Mouse (Mus musculus): Measurements from ENCODE around the gene Haus4. TPM values are rescaled to one million over a fixed set of nuclear protein-coding genes. Genes with fewer than 3 reads are reported as not detected.

Gene Haus4
- polyA plus RNA-seq, 1 experiment from 2014 or later: 60.9 TPM

- no peaks in the 10 kb centered on the region for H3K9me3 ChIP-seq (ENCODE audit: control insufficient read depth, low read length)
Measured at GRCm38 (mm10) chr14:54557330-54557729, 2.9 kb upstream of the Haus4 start.

GRCm38 (mm10) chr14:54553454-54553974, 902 bp downstream of the Haus4 start:
- H3K36me3 ChIP-seq (ENCODE audit: control insufficient read depth, insufficient read depth, low read length): peaks cover 17% of the 10 kb centered on the region
- H3K9me3 ChIP-seq (ENCODE audit: control insufficient read depth, low read length): no peaks in the 10 kb centered on the region
- peak overlapping the region; percentile 85; the same call in 1 of the 2 replicates for H3K27ac ChIP-seq (ENCODE audit: low read depth, low read length)
- H3K4me2 ChIP-seq (replicated peaks; ENCODE audit: low read depth, low read length): peak overlapping the region; percentile 84
- no peak for ATAC-seq (ENCODE audit: low FRiP score, low TSS enrichment)
- H3K4me1 ChIP-seq (ENCODE audit: control insufficient read depth, insufficient read depth, low read length): peaks cover 7% of the 10 kb centered on the region; the same call in 1 of the 2 replicates
- H3K27me3 ChIP-seq (ENCODE audit: control insufficient read depth, insufficient read depth, low read length): no peaks in the 10 kb centered on the region
- peak overlapping the region; percentile 70 for H3K9ac ChIP-seq (ENCODE audit: low read depth, low read length)
- H3K4me3 ChIP-seq (ENCODE audit: low read length): peak overlapping the region; percentile 58
- WGBS: 1% methylated on average over 21 of the region's 21 CpGs

More at GRCm38 (mm10) chr14:54557330-54557729, 2.9 kb upstream of the Haus4 start:
- H3K4me2 ChIP-seq (replicated peaks; ENCODE audit: low read depth, low read length): no peak overlapping the region
- no peak overlapping the region for H3K9ac ChIP-seq (ENCODE audit: low read depth, low read length)
- H3K27ac ChIP-seq (ENCODE audit: low read depth, low read length): no peak overlapping the region
- 82% methylated on average over 8 of the region's 8 CpGs for WGBS
- H3K36me3 ChIP-seq (ENCODE audit: control insufficient read depth, insufficient read depth, low read length): no peaks in the 10 kb centered on the region
- no peaks in the 10 kb centered on the region for H3K27me3 ChIP-seq (ENCODE audit: control insufficient read depth, insufficient read depth, low read length)
- H3K4me1 ChIP-seq (ENCODE audit: control insufficient read depth, insufficient read depth, low read length): peaks cover 7% of the 10 kb centered on the region; the same call in 1 of the 2 replicates
- no peak overlapping the region for H3K4me3 ChIP-seq (ENCODE audit: low read length)
- no peak for ATAC-seq (ENCODE audit: low FRiP score, low TSS enrichment)

GRCm38 (mm10) chr14:54544703-54545102, 9.7 kb downstream of the Haus4 start:
- H3K9ac ChIP-seq (ENCODE audit: low read depth, low read length): no peak overlapping the region
- no peaks in the 10 kb centered on the region for H3K27me3 ChIP-seq (ENCODE audit: control insufficient read depth, insufficient read depth, low read length)
- no peaks in the 10 kb centered on the region for H3K9me3 ChIP-seq (ENCODE audit: control insufficient read depth, low read length)
- H3K4me3 ChIP-seq (ENCODE audit: low read length): no peak overlapping the region
- H3K4me2 ChIP-seq (replicated peaks; ENCODE audit: low read depth, low read length): no peak overlapping the region
- H3K4me1 ChIP-seq (ENCODE audit: control insufficient read depth, insufficient read depth, low read length): no peaks in the 10 kb centered on the region
- peaks cover 51% of the 10 kb centered on the region for H3K36me3 ChIP-seq (ENCODE audit: control insufficient read depth, insufficient read depth, low read length)
- H3K27ac ChIP-seq (ENCODE audit: low read depth, low read length): no peak overlapping the region
- no peak for ATAC-seq (ENCODE audit: low FRiP score, low TSS enrichment)
- WGBS: 94% methylated on average over 5 of the region's 5 CpGs

- H3K27me3 ChIP-seq (ENCODE audit: control insufficient read depth, insufficient read depth, low read length): no peaks in the 10 kb centered on the region
- WGBS: 44% methylated on average over 11 of the region's 11 CpGs
Measured at GRCm38 (mm10) chr14:54540771-54541170, 13.6 kb downstream of the Haus4 start.

GRCm38 (mm10) chr14:54538580-54538979, 15.8 kb downstream of the Haus4 start:
- Histone ChIP-seq H3K27me3 (ENCODE audit: control insufficient read depth, insufficient read depth, low read length) (no peaks in the 10 kb centered on the region), H3K4me3 (ENCODE audit: low read length) (no peak overlapping the region), H3K9me3 (ENCODE audit: control insufficient read depth, low read length) (no peaks in the 10 kb centered on the region), H3K4me1 (ENCODE audit: control insufficient read depth, insufficient read depth, low read length) (no peaks in the 10 kb centered on the region), H3K4me2 (replicated peaks; ENCODE audit: low read depth, low read length) (no peak overlapping the region), H3K9ac (ENCODE audit: low read depth, low read length) (no peak overlapping the region), H3K27ac (ENCODE audit: low read depth, low read length) (no peak overlapping the region), H3K36me3 (ENCODE audit: control insufficient read depth, insufficient read depth, low read length) (peaks cover 8% of the 10 kb centered on the region)
- ATAC-seq (ENCODE audit: low FRiP score, low TSS enrichment): no peak
- WGBS: 93% methylated on average over 2 of the region's 2 CpGs

More at GRCm38 (mm10) chr14:54540771-54541170, 13.6 kb downstream of the Haus4 start:
- ATAC-seq (ENCODE audit: low FRiP score, low TSS enrichment): 0 out of 2 replicates have a peak, but pooled peaks have one; percentile 57
- H3K36me3 ChIP-seq (ENCODE audit: control insufficient read depth, insufficient read depth, low read length): peaks cover 20% of the 10 kb centered on the region
- H3K4me3 ChIP-seq (ENCODE audit: low read length): no peak overlapping the region
- no peak overlapping the region for H3K9ac ChIP-seq (ENCODE audit: low read depth, low read length)
- no peak overlapping the region for H3K27ac ChIP-seq (ENCODE audit: low read depth, low read length)
- H3K9me3 ChIP-seq (ENCODE audit: control insufficient read depth, low read length): no peaks in the 10 kb centered on the region
- no peaks in the 10 kb centered on the region for H3K4me1 ChIP-seq (ENCODE audit: control insufficient read depth, insufficient read depth, low read length)
- no peak overlapping the region for H3K4me2 ChIP-seq (replicated peaks; ENCODE audit: low read depth, low read length)

GRCm38 (mm10) chr14:54528446-54529111, 25.8 kb downstream of the Haus4 start:
- Histone ChIP-seq H3K9me3 (ENCODE audit: control insufficient read depth, low read length) (no peaks in the 10 kb centered on the region), H3K4me2 (replicated peaks; ENCODE audit: low read depth, low read length) (no peak overlapping the region), H3K9ac (ENCODE audit: low read depth, low read length) (no peak overlapping the region; the same call in 1 of the 2 replicates), H3K27me3 (ENCODE audit: control insufficient read depth, insufficient read depth, low read length) (no peaks in the 10 kb centered on the region), H3K4me1 (ENCODE audit: control insufficient read depth, insufficient read depth, low read length) (peaks cover 12% of the 10 kb centered on the region; the same call in 1 of the 2 replicates), H3K36me3 (ENCODE audit: control insufficient read depth, insufficient read depth, low read length) (no peaks in the 10 kb centered on the region), H3K4me3 (ENCODE audit: low read length) (no peak overlapping the region), H3K27ac (ENCODE audit: low read depth, low read length) (no peak overlapping the region)
- 10% methylated on average over 17 of the region's 17 CpGs for WGBS
- peak; percentile 82 for ATAC-seq (ENCODE audit: low FRiP score, low TSS enrichment)

- no peak overlapping the region for H3K4me3 ChIP-seq (ENCODE audit: low read length)
- H3K4me2 ChIP-seq (replicated peaks; ENCODE audit: low read depth, low read length): peak overlapping the region; percentile 65; the same call in 1 of the 2 replicates
- H3K9ac ChIP-seq (ENCODE audit: low read depth, low read length): 0 out of 2 replicates have a peak overlapping the region, but pooled peaks have one; percentile 42
- 20% methylated on average over 5 of the region's 5 CpGs for WGBS
- peaks cover 12% of the 10 kb centered on the region; the same call in 1 of the 2 replicates for H3K4me1 ChIP-seq (ENCODE audit: control insufficient read depth, insufficient read depth, low read length)
- H3K9me3 ChIP-seq (ENCODE audit: control insufficient read depth, low read length): no peaks in the 10 kb centered on the region
- no peaks in the 10 kb centered on the region for H3K36me3 ChIP-seq (ENCODE audit: control insufficient read depth, insufficient read depth, low read length)
- ATAC-seq (ENCODE audit: low FRiP score, low TSS enrichment): 0 out of 2 replicates have a peak, but pooled peaks have one; percentile 26
- H3K27ac ChIP-seq (ENCODE audit: low read depth, low read length): no peak overlapping the region
- no peaks in the 10 kb centered on the region for H3K27me3 ChIP-seq (ENCODE audit: control insufficient read depth, insufficient read depth, low read length)
Measured at GRCm38 (mm10) chr14:54528007-54528393, 26.4 kb downstream of the Haus4 start.

- no peaks in the 10 kb centered on the region for H3K27me3 ChIP-seq (ENCODE audit: control insufficient read depth, insufficient read depth, low read length)
- H3K9me3 ChIP-seq (ENCODE audit: control insufficient read depth, low read length): no peaks in the 10 kb centered on the region
- peak overlapping the region; percentile 65 for H3K4me2 ChIP-seq (replicated peaks; ENCODE audit: low read depth, low read length)
- H3K4me1 ChIP-seq (ENCODE audit: control insufficient read depth, insufficient read depth, low read length): peaks cover 12% of the 10 kb centered on the region; the same call in 1 of the 2 replicates
- no peak overlapping the region for H3K27ac ChIP-seq (ENCODE audit: low read depth, low read length)
- no peaks in the 10 kb centered on the region for H3K36me3 ChIP-seq (ENCODE audit: control insufficient read depth, insufficient read depth, low read length)
- peak overlapping the region; percentile 35 for H3K4me3 ChIP-seq (ENCODE audit: low read length)
- WGBS: under 1% methylated on average over 18 of the region's 18 CpGs
- peak; percentile 65 for ATAC-seq (ENCODE audit: low FRiP score, low TSS enrichment)
- peak overlapping the region; percentile 42; the same call in 1 of the 2 replicates for H3K9ac ChIP-seq (ENCODE audit: low read depth, low read length)
Measured at GRCm38 (mm10) chr14:54527227-54528006, 27.0 kb downstream of the Haus4 start.

Measured in kidney, embryonic 14.5 days (tissue).